Mouse (Mus musculus) gastrocnemius, postnatal 4 days (tissue): ENCODE results near the gene Pigv. TPM values are rescaled to one million over a fixed set of nuclear protein-coding genes. Genes with fewer than 3 reads are reported as not detected.

Source experiments
- DNase-seq, 2 experiments: peaks; one replicate each; pipeline ENCODE4 v3.0.0; 2021 to 2022; ENCODE audit warnings: low spot score in 2 of 2, mixed read lengths in 2 of 2
- long read RNA-seq, 2 experiments: library from polyadenylated mRNA; stranded (forward); transcript quantifications; one replicate each; pipeline ENCODE4 v2.0.0; 2021
- total RNA-seq, 2 experiments: library from RNA; stranded (reverse); gene quantifications; 2 replicates each; pipeline ENCODE4 v1.2.3; 2021

Pigv gene
- total RNA-seq, result 10 to 100 TPM; 11.3 to 11.7 TPM
- long read RNA-seq, experiment 1, transcript Pigv-201 (4 exons, 3,979 nt), result major isoform, 10 of 20 reads
- long read RNA-seq, experiment 1, partial matches to known transcripts, result 0 of 20 reads
- long read RNA-seq, experiment 1, other reads (novel, unspliced or antisense), result 7 of 20 reads
- long read RNA-seq, experiment 2, transcript Pigv-201 (4 exons, 3,979 nt), result major isoform, 10 of 24 reads
- long read RNA-seq, experiment 2, partial matches to known transcripts, result 2 of 24 reads
- long read RNA-seq, experiment 2, other reads (novel, unspliced or antisense), result 10 of 24 reads

DNA sequence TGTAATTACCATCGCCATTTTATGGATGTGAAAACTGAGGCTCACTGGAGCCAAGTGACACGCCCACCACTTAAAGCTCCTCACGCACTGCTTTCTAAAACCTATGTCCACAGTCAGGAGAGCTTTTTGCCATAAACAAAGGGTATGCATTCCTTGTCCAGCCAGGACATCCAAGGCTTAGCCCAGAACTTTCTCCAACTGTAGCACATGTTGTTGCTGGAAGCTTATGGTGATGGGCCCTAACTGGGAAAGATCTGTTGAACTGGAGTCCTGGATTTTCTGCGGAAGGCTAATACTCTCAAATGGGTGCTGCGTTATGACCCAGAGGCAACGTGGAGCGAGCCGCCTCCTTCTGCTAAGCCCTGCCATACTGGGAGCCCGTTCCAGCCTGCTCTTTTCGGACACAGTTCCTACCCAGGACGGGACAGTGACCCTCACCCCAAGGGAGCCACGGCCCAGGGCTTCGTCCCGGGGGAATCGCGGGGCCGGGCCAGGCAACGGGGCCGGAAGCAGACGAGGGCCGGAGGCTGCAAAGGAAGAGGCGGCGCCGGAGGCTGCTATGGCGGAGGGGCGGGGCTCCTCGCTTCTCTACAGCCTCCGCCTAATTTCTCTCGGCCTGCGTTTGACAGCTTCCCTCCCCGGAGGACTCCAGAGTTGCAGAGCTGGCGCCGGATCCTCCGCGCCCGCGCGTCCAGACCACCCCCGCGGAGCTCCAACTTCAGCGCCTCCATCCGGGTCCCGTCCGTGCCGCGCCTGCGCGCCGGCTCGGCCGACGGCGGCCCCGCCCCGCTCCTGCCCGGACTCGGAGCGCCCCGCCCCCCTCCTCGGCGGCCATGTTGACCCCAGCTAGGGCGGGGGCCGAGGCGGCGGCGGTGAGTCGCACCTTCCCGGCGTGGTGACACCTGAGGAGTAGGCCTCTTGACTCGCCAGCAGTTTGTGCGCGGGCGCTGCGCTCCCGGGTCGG is at the start of gene Pigv:
TSS of gene Pigv (minus strand) at position 767 of the 964 bp plus-strand sequence.
- DNase-seq, result peak; percentile 97

GRCm38 (mm10) chr4:133719791-133720190 is 47.3 kb upstream of the Pigv start:
- DNase-seq, result no peak

DNA sequence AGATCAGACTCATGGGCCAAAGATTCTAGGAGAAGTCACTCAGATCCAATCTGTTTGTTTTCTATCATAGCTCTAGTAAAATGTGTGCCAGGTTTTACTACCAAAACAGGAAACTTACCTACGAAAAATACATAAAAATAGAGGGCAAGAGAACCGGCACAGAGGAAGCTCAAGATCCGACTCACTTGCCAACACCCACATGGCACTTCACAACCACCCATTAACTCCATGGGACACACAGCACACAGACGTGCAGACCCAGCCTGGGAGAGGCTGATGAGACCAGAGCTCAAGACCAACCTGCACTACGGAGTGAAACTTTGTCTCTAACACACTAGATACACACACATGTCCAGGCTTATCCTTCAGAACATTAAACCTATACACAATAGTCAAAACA is 40.3 kb upstream of the Pigv start:
- DNase-seq, result no peak

DNA sequence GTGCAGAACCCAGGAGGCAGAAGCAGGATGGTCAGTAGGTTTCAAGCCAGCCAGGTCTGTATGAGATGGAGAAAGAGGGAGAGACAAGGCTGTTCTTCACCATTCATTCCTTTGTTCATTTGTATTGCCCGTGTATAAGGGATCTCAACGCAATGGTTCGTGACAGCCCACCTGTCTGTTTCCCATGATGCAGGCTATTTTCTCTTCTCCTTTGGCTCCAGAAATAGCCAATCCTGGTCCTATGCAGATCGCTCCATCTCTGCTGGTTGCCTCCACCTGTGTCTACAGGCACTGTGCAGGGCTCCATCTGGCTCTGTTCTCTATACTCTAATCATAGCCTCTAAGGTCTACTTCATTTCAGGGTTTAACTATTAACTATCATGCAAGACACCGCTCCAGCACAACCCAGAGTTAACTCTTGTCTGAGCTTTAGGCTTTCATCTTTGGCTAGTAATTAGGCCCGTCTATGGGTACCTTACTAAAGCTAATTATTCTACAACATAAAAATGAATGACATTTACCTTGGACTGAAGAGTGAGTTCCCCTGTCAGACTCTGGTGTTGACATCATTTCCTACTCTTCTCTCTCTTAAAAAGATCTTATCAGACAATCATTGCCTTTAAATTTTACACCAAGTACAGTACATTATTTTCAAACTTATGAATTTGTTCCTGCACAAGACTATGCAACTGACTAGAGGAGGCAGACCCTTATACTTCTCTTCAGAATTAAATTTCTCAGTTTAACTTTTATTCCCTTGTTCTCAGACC is 39.0 kb upstream of the Pigv start:
- DNase-seq, result no peak

- no peak for DNase-seq
Observed at GRCm38 (mm10) chr4:133709395-133709794, 36.9 kb upstream of the Pigv start.

DNA sequence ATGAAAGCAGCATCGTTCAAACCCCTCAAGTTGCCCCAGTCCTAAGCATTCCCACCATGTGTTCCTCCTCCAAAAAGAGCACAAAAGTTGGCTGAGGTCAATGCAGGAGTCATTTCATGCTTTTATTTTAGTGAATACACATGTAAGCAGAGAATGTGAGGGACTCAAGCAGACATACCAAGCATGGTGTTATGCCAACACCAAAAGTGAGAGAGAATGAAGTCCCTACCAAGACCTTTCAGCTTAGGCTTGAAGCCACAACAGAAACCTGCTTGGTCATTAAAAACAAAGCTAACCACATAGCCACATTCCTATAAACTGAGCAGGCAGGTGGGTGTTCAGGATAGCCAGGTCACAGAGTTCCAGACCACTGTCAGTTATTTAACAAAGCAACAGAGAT is 35.0 kb upstream of the Pigv start:
- no peak for DNase-seq

DNA sequence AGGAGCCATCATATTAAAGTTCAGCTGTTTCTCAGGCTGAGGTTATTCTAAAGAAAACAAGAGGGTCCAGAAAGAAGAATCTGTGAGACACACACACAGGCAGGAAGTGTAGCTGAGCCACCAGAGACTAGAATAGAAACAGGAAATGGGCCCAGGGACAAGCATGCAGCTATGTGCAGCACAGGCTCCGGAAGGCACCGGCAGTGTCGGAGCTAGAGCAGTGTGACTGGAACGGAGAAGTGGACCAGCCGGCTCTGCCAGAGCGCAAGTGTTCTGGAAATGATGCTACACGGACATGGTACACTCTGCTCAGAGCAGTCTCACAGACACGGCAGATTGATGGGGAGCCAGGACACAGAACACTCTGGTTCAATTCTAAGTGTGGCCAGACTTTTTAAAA is 34.5 kb upstream of the Pigv start:
- peak; percentile 28 to 50 for DNase-seq

DNA sequence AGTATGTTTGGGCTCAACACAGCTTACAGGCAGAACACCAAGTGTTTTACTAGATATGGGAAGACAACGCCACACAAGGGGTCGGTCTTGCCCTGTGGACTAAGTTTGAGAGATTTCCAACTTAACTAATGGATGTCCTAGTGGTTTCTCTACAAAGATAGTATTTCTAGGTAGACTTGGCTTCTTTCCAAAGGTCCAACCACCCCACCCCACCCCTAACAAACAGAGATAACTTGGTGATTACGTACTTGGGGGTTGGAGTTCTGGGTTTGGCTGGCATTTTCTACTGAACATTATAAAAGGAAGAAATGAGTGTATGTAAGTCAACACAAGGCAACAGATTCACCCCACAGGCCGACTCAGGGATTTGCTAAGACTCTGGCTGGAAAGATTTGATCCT is 32.6 kb upstream of the Pigv start:
- no peak for DNase-seq

- DNase-seq, result peak in 1 of 2 experiments; percentile 39
Observed at GRCm38 (mm10) chr4:133700905-133701368, 28.5 kb upstream of the Pigv start.

DNA sequence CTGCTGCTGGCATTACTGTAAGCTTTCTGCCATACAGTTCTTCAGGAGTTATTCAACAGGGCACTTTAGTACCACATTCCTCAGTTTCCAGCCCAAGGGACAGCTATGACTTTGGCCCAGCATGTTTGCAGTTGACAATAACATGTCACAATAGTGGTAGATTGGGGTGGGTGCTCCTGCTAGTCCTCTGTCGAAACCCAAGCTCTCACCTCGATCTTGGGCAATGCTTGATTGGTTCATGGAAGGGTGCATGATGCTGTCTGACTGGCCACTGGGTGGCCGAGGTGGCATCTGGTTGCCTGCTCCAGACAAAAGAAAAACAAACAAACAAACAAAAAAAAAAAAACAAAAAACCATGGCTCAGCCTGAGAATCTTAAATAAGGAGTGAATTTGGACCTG is 22.9 kb upstream of the Pigv start:
- no peak for DNase-seq

GRCm38 (mm10) chr4:133690252-133690651 is 17.8 kb upstream of the Pigv start:
- DNase-seq, result no peak

DNA sequence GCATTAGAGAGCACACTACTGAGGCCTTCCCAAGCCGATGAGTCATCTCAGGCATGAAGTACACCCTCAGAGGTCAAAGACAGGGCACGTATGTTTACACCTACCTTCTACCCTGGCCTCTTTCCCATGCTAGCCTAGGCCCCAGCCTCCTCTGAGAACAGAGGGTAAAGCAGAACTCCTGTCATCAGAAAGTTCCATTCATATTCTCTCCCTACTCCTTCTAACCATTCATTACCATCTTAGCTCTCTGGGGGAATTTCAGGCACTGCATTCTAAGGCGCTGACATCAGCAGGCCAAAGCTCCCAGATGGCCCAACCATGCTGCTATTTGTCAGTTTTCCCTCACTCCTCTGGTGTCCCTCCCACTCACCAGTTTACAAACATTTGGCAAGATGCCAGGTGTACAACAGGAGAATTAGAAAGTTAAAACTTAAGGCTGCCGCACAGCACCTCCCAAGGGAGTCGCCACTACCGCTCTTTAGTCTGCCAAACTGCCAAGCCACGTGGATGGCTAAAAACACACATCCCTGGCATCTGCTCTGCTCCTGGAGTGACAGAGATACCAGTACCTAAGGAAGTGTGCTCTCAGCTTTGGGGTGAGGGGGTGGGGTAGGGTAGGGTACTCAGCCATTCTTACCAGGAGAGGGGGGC is 16.1 kb upstream of the Pigv start:
- DNase-seq, result no peak

DNA sequence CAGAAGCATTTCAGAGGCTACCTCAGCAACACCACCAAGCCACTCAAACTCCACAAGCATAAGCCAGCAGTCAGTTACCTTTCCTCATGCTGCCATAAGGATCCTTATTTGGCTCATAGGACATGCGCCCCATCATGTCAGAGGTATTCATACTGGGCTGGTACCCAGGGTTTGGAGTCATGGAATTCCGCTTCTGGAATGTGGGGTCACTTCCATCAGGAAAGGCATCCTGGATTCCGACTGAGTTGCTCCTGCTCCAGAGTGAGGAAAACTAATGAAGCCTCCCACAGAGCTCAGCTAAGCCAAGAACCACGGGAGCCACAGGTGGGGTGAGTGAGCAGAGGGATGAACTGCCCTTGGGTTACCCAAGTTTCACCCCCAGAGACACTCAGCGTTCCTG is 14.7 kb upstream of the Pigv start:
- no peak for DNase-seq

- DNase-seq, result no peak
Observed at GRCm38 (mm10) chr4:133686512-133686911, 14.1 kb upstream of the Pigv start.

DNA sequence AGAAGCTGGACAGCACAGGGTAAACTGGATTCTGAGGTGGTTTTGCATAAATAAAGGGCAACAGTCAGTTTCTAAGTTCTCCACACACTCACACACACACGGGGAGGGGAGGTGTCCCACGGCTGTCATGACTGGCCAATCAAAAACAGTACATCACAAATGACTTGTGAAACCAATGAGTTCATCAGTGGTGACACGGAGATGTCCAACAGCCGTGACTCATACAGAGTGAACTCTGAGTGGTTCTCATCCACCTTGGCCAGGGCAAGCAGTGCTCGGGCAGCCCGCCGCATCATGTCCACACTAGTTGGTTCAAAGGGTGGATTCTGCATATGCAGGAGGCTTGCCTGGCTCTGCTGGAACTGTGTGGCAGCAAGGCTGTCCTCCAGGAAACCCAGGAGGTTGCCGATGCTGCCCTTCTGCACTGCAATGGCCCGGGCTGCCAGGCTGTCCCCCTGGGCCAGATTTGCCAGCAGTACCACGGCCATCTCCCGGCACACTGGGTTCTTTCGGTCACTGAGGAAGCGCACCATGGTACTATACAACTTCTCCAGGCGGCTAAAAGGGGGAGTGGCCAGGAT is 7.8 kb upstream of the Pigv start:
- DNase-seq, result no peak

GRCm38 (mm10) chr4:133679629-133680028 is 7.2 kb upstream of the Pigv start:
- no peak for DNase-seq

DNA sequence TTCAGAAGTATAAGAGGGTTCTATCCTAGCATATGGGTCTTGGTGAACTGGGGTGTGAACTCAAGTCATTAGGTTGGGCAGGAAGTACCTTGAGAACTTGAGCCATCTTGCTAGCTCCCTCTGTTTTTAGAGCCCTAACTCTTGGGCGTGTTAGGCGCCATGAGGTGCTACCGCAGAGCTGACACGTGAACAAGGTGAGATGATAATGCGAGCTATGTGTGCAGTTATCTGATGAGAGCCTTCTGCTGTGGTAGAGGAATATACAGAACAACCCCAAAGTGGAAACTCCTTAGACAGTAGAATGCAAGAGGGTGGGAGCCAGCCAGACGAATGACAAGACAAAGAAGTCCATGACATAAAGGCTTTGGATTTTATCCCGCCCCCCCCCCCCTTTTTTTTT is 4.8 kb upstream of the Pigv start:
- DNase-seq, result no peak

DNA sequence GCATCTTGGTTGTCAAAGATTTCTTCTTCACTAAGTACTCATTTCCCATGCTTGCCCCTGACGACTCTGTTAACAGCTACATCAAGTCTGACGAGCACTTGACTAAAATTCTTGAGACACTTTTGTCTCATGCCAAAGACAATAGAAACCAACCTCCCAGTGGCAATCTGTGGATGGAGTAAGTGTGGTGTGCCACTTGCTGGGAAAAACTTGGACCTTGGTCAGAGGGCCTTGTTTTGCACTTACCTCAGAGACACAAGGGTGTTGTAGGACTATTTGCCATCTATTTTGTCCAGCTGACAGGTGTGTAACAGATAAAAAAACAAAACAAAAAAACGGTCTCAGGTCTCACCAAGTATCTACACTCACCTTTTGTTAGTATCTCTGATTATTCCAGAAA is 3.7 kb upstream of the Pigv start:
- DNase-seq, result no peak

GRCm38 (mm10) chr4:133675594-133676016 is 3.2 kb upstream of the Pigv start:
- DNase-seq, result peak in 1 of 2 experiments; percentile 62

- DNase-seq, result no peak
Observed at GRCm38 (mm10) chr4:133674331-133674695, 1.9 kb upstream of the Pigv start.
